Mouse (Mus musculus) NIH3T3 (cell line): Measurements from ENCODE around the gene Hes6.
A peak's percentile ranks its signal among the peaks of the same experiment; 100 is the strongest.

Experiments
- DNase-seq: peaks from one replicate; pipeline ENCODE4 v3.0.0-alpha.2; 2012; ENCODE audit warnings: low read depth

Hes6 gene

DNA sequence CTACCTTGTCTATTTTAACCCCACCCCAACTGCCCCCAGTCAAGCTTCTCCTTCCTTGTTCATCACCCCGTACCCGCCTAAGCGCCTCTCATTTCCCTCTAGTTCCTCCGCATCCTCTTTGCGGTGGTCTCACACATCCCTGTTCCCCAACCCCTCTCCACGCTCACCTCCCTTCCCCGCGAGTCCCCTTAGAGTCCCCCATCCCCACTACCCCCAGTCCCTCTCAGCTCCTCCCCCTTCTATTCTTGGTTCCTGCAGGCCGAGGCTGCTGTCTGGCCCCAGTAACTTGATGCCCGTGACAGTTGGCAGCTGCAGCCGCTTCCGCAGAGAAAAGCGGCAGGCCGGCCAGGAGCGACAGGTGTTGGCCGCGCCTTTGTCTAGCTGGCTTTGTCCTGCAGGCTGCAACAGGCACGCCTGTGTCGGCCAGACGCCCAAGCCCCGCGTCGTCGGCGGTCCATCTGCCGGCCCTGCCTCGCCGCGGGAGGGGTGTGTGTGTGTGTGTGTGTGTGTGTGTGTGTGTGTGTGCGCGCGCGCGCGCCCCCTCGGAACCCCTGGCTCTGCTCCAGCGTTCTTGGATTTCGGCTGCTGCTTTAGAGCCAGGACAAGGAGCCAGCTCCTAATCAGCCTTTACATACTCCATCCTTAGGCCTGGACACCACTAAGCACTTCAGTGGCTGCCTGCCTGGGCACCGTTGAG, at the start of gene Hes6:
Gene Hes6 (minus strand): TSS at position 141 of the 697 bp plus-strand sequence.
- DNase-seq, result peak; percentile 84

DNA sequence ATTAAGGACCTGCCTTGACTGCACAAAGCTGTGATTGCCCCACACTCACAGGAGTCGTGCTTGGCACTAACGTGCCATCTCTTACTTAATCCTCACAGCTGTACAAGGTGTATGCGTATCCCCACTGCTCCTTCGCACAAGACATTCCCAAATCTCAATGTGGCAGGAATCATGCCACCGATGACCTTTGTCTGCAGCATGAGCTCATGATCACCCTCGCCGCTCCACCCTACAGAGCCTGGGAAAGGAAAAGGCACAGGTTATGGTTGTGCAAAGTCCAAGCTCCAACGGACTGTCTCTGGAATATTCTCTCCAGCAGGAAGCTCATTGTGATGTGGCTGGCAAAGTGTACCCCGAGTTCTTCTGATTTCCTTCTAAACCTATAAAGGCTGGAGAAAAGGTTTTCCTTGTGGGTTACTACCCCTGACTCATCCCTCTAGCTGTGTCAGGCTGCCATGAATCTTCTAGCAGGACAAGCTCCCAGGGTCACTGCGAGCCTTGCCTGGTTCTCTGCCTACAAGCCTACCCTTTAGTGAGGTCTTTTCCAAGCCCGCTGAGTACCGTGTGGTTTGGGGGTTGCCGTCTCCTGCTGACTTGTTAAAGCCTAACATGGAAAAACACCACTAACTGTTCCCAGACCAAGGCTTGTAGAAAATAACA, 49.6 kb upstream of the Hes6 start:
- DNase-seq, result no peak

GRCm38 (mm10) chr1:91460564-91460963, 46.7 kb upstream of the Hes6 start:
- DNase-seq, result peak; percentile 77

- DNase-seq, result no peak
These were observed 46.2 kb upstream of the Hes6 start for GRCm38 (mm10) chr1:91460069-91460468.

GRCm38 (mm10) chr1:91459059-91459809, 45.4 kb upstream of the Hes6 start, which contains the start of gene Per2:
Gene Per2, minus strand, starts transcription at chr1:91459324.
- peak; percentile 100 for DNase-seq

DNA sequence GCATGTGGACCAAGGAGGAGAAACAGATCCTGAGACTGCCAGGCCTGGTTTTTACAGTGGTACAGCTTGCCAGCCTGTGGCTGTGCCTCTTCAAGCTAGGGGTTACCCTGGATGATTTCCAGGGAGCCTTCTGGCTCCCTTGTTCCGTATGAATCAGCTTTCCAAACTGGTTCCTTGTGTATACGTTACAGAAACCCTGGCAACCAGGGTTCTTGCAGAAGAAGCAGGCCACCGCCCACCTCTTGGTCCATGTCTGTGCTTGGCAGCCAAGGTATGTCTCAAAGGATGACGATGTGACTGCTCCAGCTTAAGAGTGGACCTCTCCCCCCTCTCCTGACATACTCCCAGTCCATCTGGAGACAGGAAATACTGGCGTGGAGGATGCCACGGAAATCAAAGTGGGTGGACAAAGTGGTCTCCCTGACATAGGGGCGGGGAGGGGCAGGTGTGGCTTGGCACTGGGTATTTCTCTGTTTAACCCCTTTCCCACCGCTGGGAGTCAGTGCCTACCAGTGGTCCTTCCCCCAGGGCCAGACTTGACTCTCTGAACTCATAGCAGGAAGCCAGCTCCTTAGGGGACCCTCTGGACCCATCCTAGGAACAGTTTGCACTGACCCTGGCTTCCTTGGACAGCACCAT, 44.5 kb upstream of the Hes6 start:
- peak; percentile 99 for DNase-seq

DNA sequence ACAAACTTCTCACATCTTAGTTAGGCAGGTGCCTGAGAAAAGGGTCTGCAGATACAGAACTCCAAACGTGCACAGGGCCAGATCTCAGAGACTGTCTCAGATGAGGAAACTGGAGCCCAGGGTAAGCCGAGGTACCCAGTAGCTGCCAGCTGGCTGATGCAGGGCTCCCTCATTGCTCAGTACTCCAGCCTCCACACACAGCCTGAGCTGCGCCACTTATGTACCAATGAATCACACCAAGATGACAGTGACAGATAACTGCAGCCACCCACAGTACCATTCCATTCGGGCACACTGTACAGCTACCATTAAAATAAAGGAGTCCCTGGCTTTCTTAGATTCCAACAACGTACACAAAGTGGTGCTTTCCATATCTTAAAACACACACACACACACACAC, 43.9 kb upstream of the Hes6 start:
- DNase-seq, result peak; percentile 70

DNA sequence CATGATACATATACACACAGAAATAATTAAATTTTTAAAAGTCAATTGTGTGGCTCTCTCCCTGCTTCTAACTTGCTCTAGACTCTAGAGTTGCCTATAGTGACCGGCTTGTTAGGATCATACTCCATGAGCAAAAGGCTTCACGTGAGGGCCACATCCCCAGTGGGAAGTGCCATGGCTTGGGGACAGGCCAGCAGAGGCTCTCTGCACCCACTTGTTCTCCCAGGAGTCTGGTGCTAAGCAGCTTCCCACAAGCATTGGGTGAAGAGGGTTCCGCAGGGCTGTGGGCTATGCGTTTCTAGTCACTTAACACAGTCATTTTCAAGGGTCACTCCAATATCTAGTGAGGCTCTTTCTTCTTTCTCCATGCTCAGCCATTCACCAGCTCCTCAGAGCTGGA, 43.3 kb upstream of the Hes6 start:
- no peak for DNase-seq

GRCm38 (mm10) chr1:91456301-91456801, 42.5 kb upstream of the Hes6 start:
- peak; percentile 84 for DNase-seq

- peak; percentile 66 for DNase-seq
These were observed 41.9 kb upstream of the Hes6 start for GRCm38 (mm10) chr1:91455661-91456161.

DNA sequence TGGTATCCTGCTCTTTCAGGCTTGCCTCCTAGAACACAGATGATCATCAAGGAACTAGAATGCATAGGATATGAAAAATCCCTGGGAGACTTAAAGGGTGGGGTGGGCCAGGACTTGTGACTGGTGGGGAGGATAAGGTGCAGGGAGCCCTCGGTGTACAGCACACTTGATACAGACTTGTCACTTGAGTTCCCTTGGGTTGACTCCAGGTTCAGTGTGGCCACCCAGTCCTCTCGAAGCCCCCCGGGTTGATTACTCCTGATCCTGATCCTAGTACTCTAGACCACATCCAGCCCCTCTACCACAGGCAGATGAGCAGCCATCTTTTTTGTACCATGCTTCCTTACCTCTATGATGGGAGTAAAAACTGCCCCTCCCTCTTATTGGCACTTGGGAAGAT, 41.1 kb upstream of the Hes6 start:
- no peak for DNase-seq

GRCm38 (mm10) chr1:91454366-91454765, 40.5 kb upstream of the Hes6 start:
- no peak for DNase-seq

GRCm38 (mm10) chr1:91453932-91454331, 40.1 kb upstream of the Hes6 start:
- no peak for DNase-seq

GRCm38 (mm10) chr1:91451547-91452084, 37.8 kb upstream of the Hes6 start:
- DNase-seq, result no peak

GRCm38 (mm10) chr1:91450851-91451250, 37.0 kb upstream of the Hes6 start:
- no peak for DNase-seq

- DNase-seq, result no peak
These were observed 34.9 kb upstream of the Hes6 start for GRCm38 (mm10) chr1:91448688-91449087.

DNA sequence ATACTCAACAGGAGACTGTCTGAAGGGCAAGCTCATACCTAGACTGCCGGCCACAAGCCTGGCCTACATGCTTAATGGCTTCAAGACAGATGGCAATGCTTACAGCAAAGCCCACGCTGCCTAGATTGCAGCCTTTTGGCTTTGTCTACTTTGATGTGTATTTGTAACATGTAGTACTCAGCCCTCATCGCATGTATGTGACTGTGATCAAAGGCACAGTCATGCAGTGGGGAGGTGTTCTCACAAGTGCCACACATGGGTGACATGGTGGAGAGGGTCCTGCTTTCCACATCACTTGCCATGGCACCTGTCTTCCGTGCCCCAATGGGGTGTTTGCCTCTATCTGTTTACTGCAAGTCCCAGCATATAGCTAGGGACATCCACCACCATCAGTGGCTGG, 32.7 kb upstream of the Hes6 start:
- no peak for DNase-seq

DNA sequence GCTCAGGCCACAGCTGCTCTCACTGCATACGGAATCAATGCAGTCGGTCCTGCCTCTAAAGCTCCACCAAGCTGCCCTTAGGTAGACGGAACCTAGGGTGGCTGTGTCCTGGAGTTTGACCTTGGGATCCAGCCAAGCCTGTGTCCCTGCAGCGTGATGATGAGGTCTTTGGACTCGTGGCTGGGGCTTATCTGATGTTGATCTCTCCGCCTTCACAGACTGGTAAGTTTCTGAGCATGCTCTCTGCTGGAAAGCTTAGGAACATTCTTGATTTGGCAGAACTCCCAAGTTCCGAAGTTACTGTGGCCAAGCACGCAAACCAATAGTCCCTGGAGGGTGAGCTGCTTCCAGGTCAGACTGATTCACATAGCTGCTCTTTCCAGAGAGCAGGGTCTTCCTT, 32.2 kb upstream of the Hes6 start:
- DNase-seq, result peak; percentile 95

GRCm38 (mm10) chr1:91444841-91445830, 31.3 kb upstream of the Hes6 start:
- DNase-seq, result peak; percentile 86

- no peak for DNase-seq
These were observed 28.6 kb upstream of the Hes6 start for GRCm38 (mm10) chr1:91442350-91442990.
